Mouse (Mus musculus) layer of hippocampus, postnatal 25 days (tissue): ENCODE measurements around the gene Fkbp6. TPM values are rescaled to one million over a fixed set of nuclear protein-coding genes. Genes with fewer than 3 reads are reported as not detected.

Source experiments
- DNase-seq, 2 experiments: peaks; one replicate each; pipeline ENCODE4 v3.0.0; 2022; ENCODE audit warnings: mixed read lengths in 2 of 2, low spot score in 1 of 2; ENCODE audit errors: extremely low spot score in 1 of 2
- microRNA-seq, 2 experiments: library from miRNA; unstranded; fragments of <30 nt; microRNA quantifications; one replicate each; pipeline ENCODE4 v1.2.0; 2021
- total RNA-seq, 2 experiments: library from RNA; stranded (reverse); gene quantifications; 2 replicates each; pipeline ENCODE4 v1.2.3; 2021

The Fkbp6 gene
- total RNA-seq, 2 experiments from 2014 or later = 0.31 TPM; not detected in 1

DNA sequence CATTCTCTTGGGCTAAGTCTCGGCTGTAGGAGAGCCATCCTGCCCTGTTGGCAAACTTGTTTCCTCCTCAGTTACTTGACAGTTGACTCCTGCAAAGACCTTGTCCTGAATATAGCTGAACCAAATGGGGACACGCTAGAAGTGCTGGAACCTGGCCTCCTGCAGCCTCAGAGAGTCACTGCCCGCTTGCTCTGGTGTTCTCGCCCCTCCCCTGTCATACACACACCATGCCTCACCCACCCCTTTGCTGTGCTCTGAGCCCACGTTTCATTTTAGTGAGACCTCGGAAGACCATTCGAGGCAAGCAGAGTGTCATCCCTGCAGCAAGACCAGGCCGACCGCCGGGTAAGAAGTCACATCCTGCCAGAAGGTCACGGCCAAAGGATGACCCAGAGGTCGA lies 107.7 kb downstream of the Fkbp6 start:
- no peak for DNase-seq

Small RNAs within 50 kb of the gene (microRNA-seq; reads per million reads assigned to microRNA genes)
- 0.60 to 2.2 reads per million in 2 experiments for gene Mir7033

Other genes starting within 250 kb of the Fkbp6 start
- 10 to 100 TPM; 32.1 to 34.4 TPM for gene Tbl2, start 200.4 kb downstream of the Fkbp6 start, total RNA-seq
- 10 to 100 TPM; 49.6 to 53.7 TPM for gene Bcl7b, start 181.8 kb downstream of the Fkbp6 start, total RNA-seq
- 10 to 100 TPM; 65.5 to 72.7 TPM for gene Baz1b, start 162.8 kb downstream of the Fkbp6 start, total RNA-seq
- gene Fzd9, start 98.8 kb downstream of the Fkbp6 start, total RNA-seq = 1 to 10 TPM; 6.2 to 7.3 TPM
- not detected for gene Trim50, start 3.3 kb upstream of the Fkbp6 start, total RNA-seq
- gene Nsun5, start 19.9 kb upstream of the Fkbp6 start, total RNA-seq = 10 to 100 TPM; 20.8 to 24.0 TPM
- 10 to 100 TPM; 48.9 to 51.7 TPM for gene Pom121, start 44.5 kb upstream of the Fkbp6 start, total RNA-seq
- 10 to 100 TPM; 37.9 to 39.2 TPM for gene Hip1, start 195.1 kb upstream of the Fkbp6 start, total RNA-seq
- not detected for gene Ccl26, start 213.5 kb upstream of the Fkbp6 start, total RNA-seq
- gene Ccl24, start 223.0 kb upstream of the Fkbp6 start, total RNA-seq = under 1 TPM in 1 of 2 experiments, not detected in 1; 0.54 TPM